Mouse (Mus musculus) CH12.LX (cell line): Measurements from ENCODE around the gene Grap. TPM values are rescaled to one million over a fixed set of nuclear protein-coding genes. Genes with fewer than 3 reads are reported as not detected.

Source experiments
- DNase-seq: peaks from one replicate; pipeline ENCODE4 v3.0.0-alpha.2; 2013; ENCODE audit errors: extremely low read depth
- H3K27ac ChIP-seq: 2 replicates; pipeline ENCODE4 v1.5.1; 2012; ENCODE audit warnings: low read depth, mild to moderate bottlenecking, control low read depth, moderate library complexity; ENCODE audit not compliant: insufficient read depth
- H3K27me3 ChIP-seq: replicated peaks from 2 replicates; pipeline ENCODE3; 2012; ENCODE audit warnings: inconsistent platforms
- H3K36me3 ChIP-seq, 2 experiments: replicated peaks in 1 of 2; 2 replicates each; pipeline versions ENCODE3 to v1.6.1; 2012; ENCODE audit warnings: inconsistent platforms in 1 of 2, low read length in 1 of 2, mild to moderate bottlenecking in 1 of 2, mixed read lengths in 1 of 2, moderate library complexity in 1 of 2; ENCODE audit not compliant: control insufficient read depth in 1 of 2, insufficient read depth in 1 of 2
- H3K4me1 ChIP-seq, 2 experiments: 2 replicates each; pipeline ENCODE4 v1.6.1; 2012; ENCODE audit warnings: inconsistent platforms in 1 of 2, moderate library complexity in 1 of 2; ENCODE audit not compliant: insufficient read depth in 2 of 2, control insufficient read depth in 1 of 2
- H3K4me2 ChIP-seq: 2 replicates; pipeline ENCODE4 v1.6.1; 2012; ENCODE audit warnings: low read depth, mild to moderate bottlenecking, control low read depth; ENCODE audit not compliant: poor library complexity, insufficient read depth, severe bottlenecking
- H3K4me3 ChIP-seq, 3 experiments: fragments of 150-350 bp in 1 of 3; sonication (generic) in 1 of 3; replicated peaks in 1 of 3; 2 replicates each; pipeline versions ENCODE3 to v1.5.1; 2011 to 2012; ENCODE audit warnings: low read depth in 2 of 3, low read length in 2 of 3, mild to moderate bottlenecking in 2 of 3, moderate library complexity in 2 of 3, control low read depth in 1 of 3, improper control_type of control experiment in 1 of 3, inconsistent platforms in 1 of 3, mixed read lengths in 1 of 3; ENCODE audit not compliant: poor library complexity in 1 of 3
- H3K79me2 ChIP-seq: replicated peaks from 2 replicates; pipeline ENCODE4 v1.6.1; 2012; ENCODE audit warnings: mild to moderate bottlenecking, moderate library complexity; ENCODE audit not compliant: control insufficient read depth, poor library complexity, insufficient read depth, severe bottlenecking; ENCODE audit errors: extremely low read depth
- H3K9ac ChIP-seq: 2 replicates; pipeline ENCODE4 v1.6.1; 2012; ENCODE audit warnings: low read depth, mild to moderate bottlenecking, control low read depth, moderate library complexity; ENCODE audit not compliant: insufficient read depth
- H3K9me3 ChIP-seq: replicated peaks from 2 replicates; pipeline ENCODE3; 2012; ENCODE audit warnings: low read length, inconsistent platforms, mixed read lengths
- BHLHE40 ChIP-seq: IDR thresholded peaks from 2 replicates; pipeline ENCODE4 v1.6.1; 2011; ENCODE audit warnings: mild to moderate bottlenecking, low read depth, low read length, improper control_type of control experiment
- CTCF ChIP-seq, 2 experiments: IDR thresholded peaks in 1 of 2; conservative IDR thresholded peaks in 1 of 2; 2 replicates each; pipeline ENCODE4 v1.5.1; 2011 to 2012; ENCODE audit warnings: low read depth in 2 of 2, low read length in 2 of 2, improper control_type of control experiment in 1 of 2, inconsistent platforms in 1 of 2, mild to moderate bottlenecking in 1 of 2, moderate library complexity in 1 of 2
- ELF1 ChIP-seq: IDR thresholded peaks from 2 replicates; pipeline ENCODE4 v1.6.1; 2014; ENCODE audit warnings: low read depth, mild to moderate bottlenecking, inconsistent platforms, low read length, improper control_type of control experiment
- EP300 ChIP-seq: IDR thresholded peaks from 2 replicates; pipeline ENCODE4 v1.6.1; 2011; ENCODE audit warnings: low read length, improper control_type of control experiment
- GABPA ChIP-seq: IDR thresholded peaks from 2 replicates; pipeline ENCODE4 v1.6.1; 2012; ENCODE audit warnings: low read depth, low read length, improper control_type of control experiment, inconsistent platforms; ENCODE audit not compliant: insufficient replicate concordance
- HCFC1 ChIP-seq: IDR thresholded peaks from 2 replicates; pipeline ENCODE4 v1.6.1; 2012; ENCODE audit warnings: low read depth, mild to moderate bottlenecking, inconsistent platforms, low read length, improper control_type of control experiment
- IRF4 ChIP-seq: IDR thresholded peaks from 2 replicates; pipeline ENCODE4 v1.6.1; 2014; ENCODE audit warnings: low read depth, mild to moderate bottlenecking, inconsistent platforms, low read length, improper control_type of control experiment
- KAT2A ChIP-seq: IDR thresholded peaks from 2 replicates; pipeline ENCODE4 v1.6.1; 2012; ENCODE audit warnings: low read length, improper control_type of control experiment, inconsistent platforms; ENCODE audit not compliant: insufficient replicate concordance
- MAFK ChIP-seq: IDR thresholded peaks from 2 replicates; pipeline ENCODE4 v1.6.1; 2011; ENCODE audit warnings: low read length, improper control_type of control experiment; ENCODE audit not compliant: insufficient replicate concordance
- MAZ ChIP-seq: IDR thresholded peaks from 2 replicates; pipeline ENCODE4 v1.6.1; 2012; ENCODE audit warnings: low read depth, mild to moderate bottlenecking, inconsistent platforms, low read length, improper control_type of control experiment, moderate library complexity
- MYC ChIP-seq: IDR thresholded peaks from 2 replicates; pipeline ENCODE4 v1.6.1; 2011; ENCODE audit warnings: low read depth, mild to moderate bottlenecking, improper control_type of control experiment, low read length
- NELFE ChIP-seq: IDR thresholded peaks from 2 replicates; pipeline ENCODE4 v1.6.1; 2011; ENCODE audit warnings: low read depth, low read length, improper control_type of control experiment
- NRF1 ChIP-seq: IDR thresholded peaks from 2 replicates; pipeline ENCODE4 v1.6.1; 2014; ENCODE audit warnings: low read depth, mild to moderate bottlenecking, inconsistent platforms, low read length, improper control_type of control experiment, moderate library complexity
- PAX5 ChIP-seq: IDR thresholded peaks from 2 replicates; pipeline ENCODE4 v1.6.1; 2012; ENCODE audit warnings: low read length, inconsistent platforms, mixed read lengths
- POLR2A ChIP-seq: IDR thresholded peaks from 2 replicates; pipeline ENCODE4 v1.6.1; 2011; ENCODE audit warnings: low read depth, mild to moderate bottlenecking, improper control_type of control experiment, low read length
- POLR2AphosphoS2 ChIP-seq: IDR thresholded peaks from 2 replicates; pipeline ENCODE4 v1.6.1; 2011; ENCODE audit warnings: low read depth, low read length, improper control_type of control experiment
- RAD21 ChIP-seq: IDR thresholded peaks from 2 replicates; pipeline ENCODE4 v1.6.1; 2011; ENCODE audit warnings: low read depth, mild to moderate bottlenecking, low read length, improper control_type of control experiment, moderate library complexity
- SMC3 ChIP-seq: IDR thresholded peaks from 2 replicates; pipeline ENCODE4 v1.6.1; 2011; ENCODE audit warnings: low read depth, low read length, improper control_type of control experiment
- TCF12 ChIP-seq: IDR thresholded peaks from 2 replicates; pipeline ENCODE4 v1.6.1; 2014; ENCODE audit warnings: low read depth, mild to moderate bottlenecking, inconsistent platforms, low read length, improper control_type of control experiment
- UBTF ChIP-seq: IDR thresholded peaks from 2 replicates; pipeline ENCODE4 v1.6.1; 2012; ENCODE audit warnings: low read depth, mild to moderate bottlenecking, inconsistent platforms, low read length, improper control_type of control experiment, moderate library complexity
- ZC3H11A ChIP-seq: IDR thresholded peaks from 2 replicates; pipeline ENCODE4 v1.6.1; 2012; ENCODE audit warnings: low read depth, mild to moderate bottlenecking, inconsistent platforms, low read length, improper control_type of control experiment
- ZKSCAN1 ChIP-seq: IDR thresholded peaks from 2 replicates; pipeline ENCODE4 v1.6.1; 2012; ENCODE audit warnings: low read depth, inconsistent platforms, low read length, improper control_type of control experiment, borderline replicate concordance
- ZMIZ1 ChIP-seq: IDR thresholded peaks from 2 replicates; pipeline ENCODE4 v1.6.1; 2012; ENCODE audit warnings: low read depth, mild to moderate bottlenecking, inconsistent platforms, low read length, improper control_type of control experiment
- dilution Hi-C: fragments of 300-500 bp; cut with MboI; formaldehyde crosslinking; loops from 2 replicates; pipeline ENCODE4 v1.14.3; 2020; ENCODE audit warnings: low sequenced_read_pairs; ENCODE audit not compliant: extremely low pct_unique_long_range_greater_than_20kb, extremely low pct_ligation_motif_present
- in situ Hi-C: fragments of 300-500 bp; cut with MboI; formaldehyde crosslinking; loops from 3 replicates; pipeline ENCODE4 v1.14.3; 2019; ENCODE audit warnings: low sequenced_read_pairs, low pct_ligation_motif_present, low pct_unique_long_range_greater_than_20kb, mixed read lengths
- polyA plus RNA-seq: library from polyadenylated mRNA; unstranded; fragments of >175 nt; gene quantifications from 2 replicates; pipeline ENCODE4 v1.2.1, GENCODE M21; 2012; ENCODE audit warnings: low read depth; ENCODE audit not compliant: insufficient read length
- total RNA-seq, 2 experiments: library from RNA; depleted of rRNA; stranded (reverse); fragments of 300-350 nt in 1 of 2; fragments of >200 nt in 1 of 2; gene quantifications; 2 replicates each; pipeline ENCODE4 v1.2.3; 2012 to 2014

Grap gene
- total and polyA plus RNA-seq, 3 experiments, result 274 to 412 (median 280) TPM

DNA sequence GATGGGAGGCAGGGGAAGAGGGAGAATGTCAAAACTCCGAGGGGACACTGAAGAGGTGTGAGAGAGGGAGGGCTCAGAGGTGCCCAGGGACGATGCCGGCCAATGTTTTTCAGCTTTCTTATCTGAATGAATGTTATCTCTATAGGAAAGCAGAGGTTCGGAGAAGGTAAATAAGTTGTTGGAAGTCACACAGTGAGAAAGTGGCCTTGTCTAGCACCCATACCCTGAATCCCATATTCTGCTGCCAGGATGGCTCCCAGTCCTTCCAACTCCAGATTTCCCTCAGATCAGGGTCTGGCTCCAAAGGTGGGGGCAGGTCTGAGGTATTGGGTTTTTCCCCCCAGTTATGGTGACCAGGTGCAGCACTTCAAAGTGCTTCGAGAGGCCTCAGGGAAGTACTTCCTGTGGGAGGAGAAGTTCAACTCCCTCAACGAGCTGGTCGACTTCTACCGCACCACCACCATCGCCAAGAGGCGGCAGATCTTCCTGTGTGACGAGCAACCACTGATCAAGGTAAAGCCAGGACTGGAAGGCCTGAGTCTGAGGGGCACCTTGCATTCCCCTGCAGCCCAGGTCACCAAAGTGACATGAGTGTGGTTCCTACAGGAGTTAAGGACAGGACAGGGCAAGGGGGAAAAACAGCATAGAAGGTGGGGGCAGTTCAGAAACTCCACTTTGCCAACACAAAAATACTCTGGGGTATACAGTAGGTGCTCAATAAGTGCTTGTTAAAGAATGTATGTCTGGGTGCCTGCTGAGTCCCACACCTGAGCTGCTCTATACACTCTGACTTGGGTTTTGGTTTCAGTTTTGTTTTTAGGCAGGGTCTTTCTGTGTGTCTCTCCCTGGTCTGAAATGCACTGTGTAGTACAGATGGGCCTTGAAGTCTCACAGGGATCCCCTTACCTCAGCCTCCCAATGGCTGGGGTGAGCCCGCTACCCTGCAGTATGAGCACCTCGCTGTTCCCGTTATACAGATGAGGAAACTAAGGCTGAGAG, 16.7 kb downstream of the Grap start (continued):
- TF ChIP-seq ELF1, result peak; percentile 25; the same call in 1 of the 2 replicates
- no peak for TF ChIP-seq MYC
- no peak for TF ChIP-seq CTCF (conservative IDR thresholded peaks at IDR 0.05 in 1 of 2, IDR thresholded peaks at IDR 0.05 in 1 of 2; ENCODE audit: low read depth in 2 of 2, low read length in 2 of 2)
- no peak for TF ChIP-seq ZC3H11A
- no peak for TF ChIP-seq KAT2A
- peak; percentile 48 for TF ChIP-seq TCF12
- no peak; the same call in 1 of the 2 replicates for TF ChIP-seq HCFC1
- TF ChIP-seq EP300, result peak; percentile 71
- TF ChIP-seq IRF4, result peak; percentile 95
- TF ChIP-seq RAD21, result no peak; the same call in 1 of the 2 replicates

DNA sequence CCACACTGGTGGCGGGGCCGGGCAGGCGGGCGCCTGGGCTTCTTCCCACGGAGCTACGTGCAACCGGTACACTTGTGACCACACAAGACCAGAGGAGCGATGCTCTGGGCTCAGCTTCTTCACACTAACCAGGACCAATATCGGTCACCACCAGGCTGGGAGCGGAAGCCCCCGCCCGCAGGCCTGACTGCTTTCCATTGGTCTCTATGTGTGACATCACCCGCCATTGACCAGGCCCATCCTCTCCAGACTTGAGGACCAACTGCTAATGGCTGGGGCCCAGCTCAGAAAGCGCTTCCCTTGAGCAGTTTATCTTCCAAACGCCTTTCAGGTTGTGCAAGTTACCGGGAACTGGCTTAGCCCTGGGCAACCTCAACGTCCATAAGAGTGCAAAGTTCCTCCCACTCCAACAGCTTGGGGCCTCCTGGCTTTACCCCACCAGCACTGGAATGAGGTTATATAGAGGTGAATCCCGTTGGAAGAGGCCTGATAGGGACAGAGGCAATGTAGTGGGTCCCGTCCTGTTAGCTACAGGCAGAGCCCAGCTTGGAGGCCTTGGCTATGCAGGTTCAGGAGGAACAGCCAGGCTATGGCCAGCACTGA, 18.8 kb downstream of the Grap start:
- no peak overlapping the region for H3K4me3 ChIP-seq
- TF ChIP-seq NELFE (no peak), POLR2AphosphoS2 (0 out of 2 replicates have a peak, but pooled peaks have one; percentile 19)
- no peak overlapping the region for H3K9ac ChIP-seq

GRCm38 (mm10) chr11:61673686-61674085, 20.6 kb downstream of the Grap start:
- Histone ChIP-seq H3K36me3 (peaks cover 50 to 55% of the 10 kb centered on the region in 2 experiments), H3K9ac (no peak overlapping the region; the same call in 1 of the 2 replicates), H3K27me3 (no peaks in the 10 kb centered on the region), H3K4me3 (no peak overlapping the region), H3K9me3 (no peaks in the 10 kb centered on the region), H3K27ac (peak overlapping the region; percentile 90; the same call in 1 of the 2 replicates), H3K79me2 (0 out of 2 replicates have a peak, but pooled peaks cover 3% of the 10 kb centered on the region), H3K4me1 (peaks cover 58 to 99% of the 10 kb centered on the region in 2 experiments), H3K4me2 (no peak overlapping the region)
- DNase-seq, result peak; percentile 51
- dilution Hi-C loops, result no loop called here
- in situ Hi-C loops, result no loop called here
- TF ChIP-seq BHLHE40 (0 out of 2 replicates have a peak, but pooled peaks have one; percentile 4), POLR2AphosphoS2 (peak; percentile 17; the same call in 1 of the 2 replicates), RAD21 (peak; percentile 50), TCF12 (no peak), IRF4 (peak; percentile 7; the same call in 1 of the 2 replicates), SMC3 (peak; percentile 57), ZKSCAN1 (no peak), MAFK (no peak), MAZ (no peak), GABPA (no peak), EP300 (no peak), POLR2A (no peak), CTCF (conservative IDR thresholded peaks at IDR 0.05 in 1 of 2, IDR thresholded peaks at IDR 0.05 in 1 of 2; ENCODE audit: low read depth in 2 of 2, low read length in 2 of 2) (peak in 1 of 2 experiments; percentile 70; a peak in 3 of 4 replicates), UBTF (no peak), PAX5 (no peak), ELF1 (peak; percentile 25; the same call in 1 of the 2 replicates), ZMIZ1 (no peak), NRF1 (no peak)

More for the DNA sequence above, 18.8 kb downstream of the Grap start:
- H3K36me3 ChIP-seq, result peaks cover 67 to 73% of the 10 kb centered on the region in 2 experiments
- dilution Hi-C loops (no loop called here), in situ Hi-C loops (no loop called here)
- no peak for DNase-seq
- H3K27ac ChIP-seq, result peak overlapping the region; percentile 38
- no peaks in the 10 kb centered on the region for H3K9me3 ChIP-seq
- H3K4me1 ChIP-seq, result peaks cover 61 to 99% of the 10 kb centered on the region in 2 experiments
- peaks cover 15% of the 10 kb centered on the region for H3K79me2 ChIP-seq
- H3K4me2 ChIP-seq, result no peak overlapping the region
- no peaks in the 10 kb centered on the region for H3K27me3 ChIP-seq
